ENCODE assay signal across 15 mouse cellular contexts in the genomic region with DNA sequence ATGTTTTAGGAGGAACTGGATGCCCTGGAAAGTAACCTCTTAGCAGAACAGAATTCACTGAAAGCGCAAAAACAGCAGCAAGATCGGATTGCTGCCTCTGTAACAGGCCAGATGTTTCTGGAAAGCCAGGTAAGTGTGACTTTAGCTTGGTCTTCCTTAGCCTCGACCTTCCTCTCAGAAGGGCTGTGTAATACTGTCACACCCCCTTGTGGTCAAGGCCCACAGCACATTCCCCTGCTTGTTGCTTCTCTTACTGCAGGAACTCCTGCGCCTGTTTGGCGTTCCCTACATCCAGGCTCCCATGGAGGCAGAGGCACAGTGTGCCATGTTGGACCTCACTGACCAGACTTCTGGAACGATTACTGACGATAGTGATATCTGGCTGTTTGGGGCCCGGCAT. TPM values are rescaled to one million over a fixed set of nuclear protein-coding genes. Genes with fewer than 3 reads are reported as not detected.
DNase-seq lines count a peak whose midpoint lies in the region; ATAC-seq and TF ChIP-seq lines count a peak whose summit lies in the region.
"Had no signal": no experiment of that assay in that cellular context is flagged by ENCODE, and none has a peak within 500 bp of the region (broad histone marks: within the 10 kb centered on the region; RNA-seq: fewer than 3 reads in every experiment).

No protein-coding gene starts in this region.

- DNase-seq in heart, postnatal 0 days (ENCODE audit: low spot score) = no peak
- no peak for DNase-seq in heart, adult 18-20 months
- DNase-seq in midbrain, postnatal 0 days (ENCODE audit: low spot score) = no peak
- DNase-seq in midbrain, embryonic 14.5 days = no peak
- no peak for DNase-seq in MEL (ENCODE audit: low read depth, low spot score)
- DNase-seq in cerebellum, postnatal 36 days = no peak

- H3K4me1 ChIP-seq in heart, postnatal 0 days (ENCODE audit: control insufficient read depth, insufficient read depth) = no peaks in the 10 kb centered on the region
- H3K4me1 ChIP-seq in midbrain, postnatal 0 days (ENCODE audit: insufficient read depth, low read length) = no peaks in the 10 kb centered on the region
- H3K4me1 ChIP-seq in midbrain, embryonic 14.5 days (ENCODE audit: control insufficient read depth, insufficient read depth, low read length) = no peaks in the 10 kb centered on the region
- no peaks in the 10 kb centered on the region for H3K4me1 ChIP-seq in MEL (ENCODE audit: control insufficient read depth in 1 of 2, insufficient read depth in 2 of 2, low read length in 2 of 2)
- H3K4me1 ChIP-seq in neural tube, embryonic 15.5 days = no peaks in the 10 kb centered on the region
- H3K4me1 ChIP-seq: embryonic facial prominence, embryonic 12.5 days; heart, embryonic 12.5 days; hindbrain, embryonic 15.5 days; neural tube, embryonic 12.5 days; stomach, embryonic 15.5 days had no signal

- no peak for TF ChIP-seq EP300 in heart, postnatal 0 days (IDR thresholded peaks at IDR 0.05; ENCODE audit: low read depth)
- TF ChIP-seq EP300 in MEL (IDR thresholded peaks at IDR 0.05; ENCODE audit: low read depth in 1 of 2, low read length in 2 of 2) = no peak

- H3K4me3 ChIP-seq in heart, postnatal 0 days (ENCODE audit: low read depth, low read length) = no peak overlapping the region
- H3K4me3 ChIP-seq in midbrain, postnatal 0 days (ENCODE audit: low read depth, low read length) = no peak overlapping the region
- no peak overlapping the region for H3K4me3 ChIP-seq in midbrain, embryonic 14.5 days (replicated peaks; ENCODE audit: low read depth, low read length)
- no peak overlapping the region for H3K4me3 ChIP-seq in MEL (ENCODE audit: control insufficient read depth in 1 of 2, insufficient read depth in 1 of 2, low read depth in 2 of 2, low read length in 2 of 2)
- H3K4me3 ChIP-seq in neural tube, embryonic 15.5 days (replicated peaks) = no peak overlapping the region
- H3K4me3 ChIP-seq: embryonic facial prominence, embryonic 12.5 days; heart, embryonic 12.5 days; hindbrain, embryonic 15.5 days; neural tube, embryonic 12.5 days; stomach, embryonic 15.5 days had no signal

- H3K9ac ChIP-seq in heart, postnatal 0 days (replicated peaks; ENCODE audit: low read depth, low read length) = no peak overlapping the region
- no peak overlapping the region for H3K9ac ChIP-seq in midbrain, postnatal 0 days (replicated peaks; ENCODE audit: low read length, poor library complexity, severe bottlenecking)
- H3K9ac ChIP-seq in midbrain, embryonic 14.5 days (replicated peaks; ENCODE audit: low read length) = no peak overlapping the region
- H3K9ac ChIP-seq in MEL (ENCODE audit: control insufficient read depth, low read depth, low read length, poor library complexity, severe bottlenecking) = no peak overlapping the region
- no peak overlapping the region for H3K9ac ChIP-seq in neural tube, embryonic 15.5 days (replicated peaks)
- H3K9ac ChIP-seq: embryonic facial prominence, embryonic 12.5 days; heart, embryonic 12.5 days; hindbrain, embryonic 15.5 days; neural tube, embryonic 12.5 days; stomach, embryonic 15.5 days had no signal

- H3K9me3 ChIP-seq in heart, postnatal 0 days (replicated peaks; ENCODE audit: control insufficient read depth, low read length) = peaks cover 9% of the 10 kb centered on the region; the same call in 1 of the 2 replicates
- no peaks in the 10 kb centered on the region for H3K9me3 ChIP-seq in midbrain, postnatal 0 days (ENCODE audit: low read length)
- no peaks in the 10 kb centered on the region for H3K9me3 ChIP-seq in midbrain, embryonic 14.5 days (ENCODE audit: control insufficient read depth, low read length)
- H3K9me3 ChIP-seq in MEL (replicated peaks; ENCODE audit: insufficient read depth, low read length) = no peaks in the 10 kb centered on the region
- 0 out of 2 replicates have a peak, but pooled peaks cover 4% of the 10 kb centered on the region for H3K9me3 ChIP-seq in neural tube, embryonic 15.5 days (replicated peaks)
- H3K9me3 ChIP-seq: hindbrain, embryonic 15.5 days; stomach, embryonic 15.5 days had no signal

- H3K79me2 ChIP-seq in MEL (ENCODE audit: control insufficient read depth, insufficient read depth, low read length, poor library complexity) = no peaks in the 10 kb centered on the region

- 83% methylated on average over 8 of the region's 8 CpGs for WGBS in heart, postnatal 0 days
- WGBS in midbrain, postnatal 0 days = 85% methylated on average over 8 of the region's 8 CpGs
- WGBS in midbrain, embryonic 14.5 days = 87% methylated on average over 8 of the region's 8 CpGs
- WGBS in neural tube, embryonic 15.5 days = 88% methylated on average over 8 of the region's 8 CpGs

- no peak overlapping the region for H3K27ac ChIP-seq in heart, postnatal 0 days (ENCODE audit: low read depth)
- H3K27ac ChIP-seq in midbrain, postnatal 0 days (ENCODE audit: low read depth, low read length) = no peak overlapping the region
- H3K27ac ChIP-seq in midbrain, embryonic 14.5 days (replicated peaks; ENCODE audit: low read depth, low read length) = no peak overlapping the region
- H3K27ac ChIP-seq in MEL (ENCODE audit: control insufficient read depth, low read depth, low read length) = no peak overlapping the region
- H3K27ac ChIP-seq in neural tube, embryonic 15.5 days (replicated peaks) = no peak overlapping the region
- H3K27ac ChIP-seq: embryonic facial prominence, embryonic 12.5 days; hindbrain, embryonic 15.5 days; neural tube, embryonic 12.5 days; stomach, embryonic 15.5 days had no signal

- no peak overlapping the region for H3K4me2 ChIP-seq in heart, postnatal 0 days (ENCODE audit: low read depth, low read length)
- H3K4me2 ChIP-seq in midbrain, postnatal 0 days (ENCODE audit: low read depth, low read length, poor library complexity, severe bottlenecking) = no peak overlapping the region
- no peak overlapping the region for H3K4me2 ChIP-seq in midbrain, embryonic 14.5 days (ENCODE audit: low read length)
- no peak overlapping the region for H3K4me2 ChIP-seq in neural tube, embryonic 15.5 days
- H3K4me2 ChIP-seq: embryonic facial prominence, embryonic 12.5 days; heart, embryonic 12.5 days; hindbrain, embryonic 15.5 days; neural tube, embryonic 12.5 days; stomach, embryonic 15.5 days had no signal

- ATAC-seq in heart, postnatal 0 days (ENCODE audit: insufficient read depth, low read depth) = no peak
- no peak for ATAC-seq in midbrain, postnatal 0 days (ENCODE audit: low FRiP score)
- ATAC-seq in midbrain, embryonic 14.5 days (ENCODE audit: low FRiP score, low TSS enrichment) = no peak
- 0 out of 2 replicates have a peak, but pooled peaks have one; percentile 34 for ATAC-seq in megakaryocyte progenitor cell, adult 5-6 weeks (replicated peaks; ENCODE audit: poor library complexity)
- no peak for ATAC-seq in neural tube, embryonic 15.5 days (ENCODE audit: low FRiP score)

- TF ChIP-seq POLR2A in MEL (IDR thresholded peaks at IDR 0.05; ENCODE audit: control insufficient read depth in 1 of 2, insufficient read depth in 1 of 2, low read depth in 1 of 2, low read length in 2 of 2, poor library complexity in 1 of 2) = no peak

- TF ChIP-seq RAD21 in MEL (IDR thresholded peaks at IDR 0.05; ENCODE audit: low read depth, low read length) = no peak; the same call in 1 of the 2 replicates

- TF ChIP-seq CTCF in heart, postnatal 0 days (IDR thresholded peaks at IDR 0.05; ENCODE audit: low read depth) = peak; percentile 29; the same call in 1 of the 2 replicates
- peak; percentile 46 for TF ChIP-seq CTCF in midbrain, postnatal 0 days (IDR thresholded peaks at IDR 0.05)
- peak in 2 of 3 experiments; percentile 18 to 21; a peak in 2 of 6 replicates for TF ChIP-seq CTCF in MEL (IDR thresholded peaks at IDR 0.05 in 2 of 3, conservative IDR thresholded peaks at IDR 0.05 in 1 of 3; ENCODE audit: control insufficient read depth in 1 of 3, insufficient read depth in 1 of 3, low read depth in 2 of 3, low read length in 3 of 3, poor library complexity in 1 of 3, severe bottlenecking in 1 of 3)

- H3K36me3 ChIP-seq in heart, postnatal 0 days (replicated peaks; ENCODE audit: control insufficient read depth, insufficient read depth, low read length) = peaks cover 76% of the 10 kb centered on the region
- peaks cover 36% of the 10 kb centered on the region for H3K36me3 ChIP-seq in midbrain, postnatal 0 days (ENCODE audit: insufficient read depth, low read length)
- H3K36me3 ChIP-seq in midbrain, embryonic 14.5 days (ENCODE audit: control insufficient read depth, insufficient read depth, low read length) = peaks cover 83% of the 10 kb centered on the region
- H3K36me3 ChIP-seq in MEL (ENCODE audit: control insufficient read depth in 1 of 2, insufficient read depth in 2 of 2, low read length in 2 of 2) = no peaks in the 10 kb centered on the region; a peak in 2 of 4 replicates
- peaks cover 73% of the 10 kb centered on the region for H3K36me3 ChIP-seq in neural tube, embryonic 15.5 days

- H3K27me3 ChIP-seq in heart, postnatal 0 days (ENCODE audit: control insufficient read depth, insufficient read depth, low read length) = no peaks in the 10 kb centered on the region
- H3K27me3 ChIP-seq in midbrain, postnatal 0 days (ENCODE audit: insufficient read depth, low read length) = no peaks in the 10 kb centered on the region
- H3K27me3 ChIP-seq in midbrain, embryonic 14.5 days (ENCODE audit: control insufficient read depth, insufficient read depth, low read length) = no peaks in the 10 kb centered on the region
- no peaks in the 10 kb centered on the region for H3K27me3 ChIP-seq in MEL (ENCODE audit: control insufficient read depth in 1 of 2, insufficient read depth in 2 of 2, low read length in 2 of 2)
- no peaks in the 10 kb centered on the region for H3K27me3 ChIP-seq in neural tube, embryonic 15.5 days (replicated peaks)
- H3K27me3 ChIP-seq: embryonic facial prominence, embryonic 12.5 days; heart, embryonic 12.5 days; hindbrain, embryonic 15.5 days; neural tube, embryonic 12.5 days; stomach, embryonic 15.5 days had no signal

RNA-seq across cellular contexts. Expression of a gene that starts 26.4 kb away (rescaled TPM):
- total RNA-seq in heart, postnatal 0 days (2014; rRNA removed; ENCODE audit: low replicate concordance) = 12.1 and 39.8 TPM in 2 replicates
- polyA plus RNA-seq in heart, postnatal 0 days (2015; fragmentation: Nextera tagmentation; extraction: Ambion mirVana) = 9.3 and 10.7 TPM in 2 replicates
- total RNA-seq in heart, adult 18-20 months (2021) = 10 to 100 TPM; 14.8 to 16.2 TPM
- 14.9 and 24.3 TPM in 2 replicates for total RNA-seq in midbrain, postnatal 0 days (2014; rRNA removed)
- 18.8 and 23.6 TPM in 2 replicates for polyA plus RNA-seq in midbrain, postnatal 0 days (2015; fragmentation: Nextera tagmentation; extraction: Ambion mirVana)
- polyA plus RNA-seq in midbrain, embryonic 14.5 days (2014; fragmentation: Nextera tagmentation; extraction: Ambion mirVana) = 26.5 and 38.8 TPM in 2 replicates
- total RNA-seq in MEL (2012; rRNA removed) = 8.0 and 8.2 TPM in 2 replicates
- 1 to 10 TPM in 1 of 2 experiments, not detected in 1; 8.5 TPM for polyA plus RNA-seq in MEL (2012; ENCODE audit: insufficient read depth in 1 of 2, insufficient read length in 2 of 2, low read depth in 1 of 2, low replicate concordance in 2 of 2, missing spikeins in 1 of 2)
- total RNA-seq in megakaryocyte progenitor cell, adult 5-6 weeks (2015) = 5.9 and 7.1 TPM in 2 replicates
- 6.2 and 12.7 TPM in 2 replicates for total RNA-seq in megakaryocyte progenitor cell, adult 5-6 weeks (2017)
- polyA plus RNA-seq in neural tube, embryonic 15.5 days (2015; fragmentation: Nextera tagmentation; extraction: Ambion mirVana) = 24.2 and 24.4 TPM in 2 replicates

RNA-seq across cellular contexts. Expression of a gene that starts 44.9 kb away (rescaled TPM):
- total RNA-seq in heart, postnatal 0 days (2014; rRNA removed; ENCODE audit: low replicate concordance) = not detected in 2 replicates
- 0.05 TPM in 1 of 2 replicates, not detected in the other for polyA plus RNA-seq in heart, postnatal 0 days (2015; fragmentation: Nextera tagmentation; extraction: Ambion mirVana)
- total RNA-seq in heart, adult 18-20 months (2021) = not detected
- not detected in 2 replicates for total RNA-seq in midbrain, postnatal 0 days (2014; rRNA removed)
- not detected in 2 replicates for polyA plus RNA-seq in midbrain, postnatal 0 days (2015; fragmentation: Nextera tagmentation; extraction: Ambion mirVana)
- not detected in 2 replicates for polyA plus RNA-seq in midbrain, embryonic 14.5 days (2014; fragmentation: Nextera tagmentation; extraction: Ambion mirVana)
- not detected in 2 replicates for total RNA-seq in MEL (2012; rRNA removed)
- not detected for polyA plus RNA-seq in MEL (2012; ENCODE audit: insufficient read depth in 1 of 2, insufficient read length in 2 of 2, low read depth in 1 of 2, low replicate concordance in 2 of 2, missing spikeins in 1 of 2)
- total RNA-seq in megakaryocyte progenitor cell, adult 5-6 weeks (2015) = not detected in 2 replicates
- not detected in 2 replicates for total RNA-seq in megakaryocyte progenitor cell, adult 5-6 weeks (2017)
- polyA plus RNA-seq in neural tube, embryonic 15.5 days (2015; fragmentation: Nextera tagmentation; extraction: Ambion mirVana) = 0.06 TPM in 1 of 2 replicates, not detected in the other
- total RNA-seq: layer of hippocampus, adult 8-10 months; megakaryocyte-erythroid progenitor cell, adult 5-6 weeks had no signal
- polyA plus RNA-seq: heart, embryonic 12.5 days; hindbrain, embryonic 15.5 days; neural tube, embryonic 12.5 days had no signal

RNA-seq across cellular contexts. Expression of a gene that starts 55.1 kb away (rescaled TPM):
- 5.1 and 20.2 TPM in 2 replicates for total RNA-seq in heart, postnatal 0 days (2014; rRNA removed; ENCODE audit: low replicate concordance)
- 9.2 and 9.9 TPM in 2 replicates for polyA plus RNA-seq in heart, postnatal 0 days (2015; fragmentation: Nextera tagmentation; extraction: Ambion mirVana)
- total RNA-seq in heart, adult 18-20 months (2021) = 10 to 100 TPM in 1 of 2 experiments, 1 to 10 TPM in 1; 8.9 to 11.2 TPM
- total RNA-seq in midbrain, postnatal 0 days (2014; rRNA removed) = 43.9 and 49.8 TPM in 2 replicates
- 22.2 and 23.1 TPM in 2 replicates for polyA plus RNA-seq in midbrain, postnatal 0 days (2015; fragmentation: Nextera tagmentation; extraction: Ambion mirVana)
- polyA plus RNA-seq in midbrain, embryonic 14.5 days (2014; fragmentation: Nextera tagmentation; extraction: Ambion mirVana) = 33.8 and 41.3 TPM in 2 replicates
- total RNA-seq in MEL (2012; rRNA removed) = 11.8 and 16.7 TPM in 2 replicates
- polyA plus RNA-seq in MEL (2012; ENCODE audit: insufficient read depth in 1 of 2, insufficient read length in 2 of 2, low read depth in 1 of 2, low replicate concordance in 2 of 2, missing spikeins in 1 of 2) = 10 to 100 TPM in 1 of 2 experiments, not detected in 1; 27.2 TPM
- 17.9 and 20.6 TPM in 2 replicates for total RNA-seq in megakaryocyte progenitor cell, adult 5-6 weeks (2015)
- 10.1 and 10.9 TPM in 2 replicates for total RNA-seq in megakaryocyte progenitor cell, adult 5-6 weeks (2017)
- polyA plus RNA-seq in neural tube, embryonic 15.5 days (2015; fragmentation: Nextera tagmentation; extraction: Ambion mirVana) = 24.6 and 28.9 TPM in 2 replicates

RNA-seq across cellular contexts. Expression of a gene that starts 55.3 kb away (rescaled TPM):
- 14.2 and 20.2 TPM in 2 replicates for total RNA-seq in heart, postnatal 0 days (2014; rRNA removed; ENCODE audit: low replicate concordance)
- polyA plus RNA-seq in heart, postnatal 0 days (2015; fragmentation: Nextera tagmentation; extraction: Ambion mirVana) = 25.4 and 30.2 TPM in 2 replicates
- 10 to 100 TPM; 15.6 to 16.9 TPM for total RNA-seq in heart, adult 18-20 months (2021)
- total RNA-seq in midbrain, postnatal 0 days (2014; rRNA removed) = 9.9 and 15.2 TPM in 2 replicates
- 15.5 and 16.7 TPM in 2 replicates for polyA plus RNA-seq in midbrain, postnatal 0 days (2015; fragmentation: Nextera tagmentation; extraction: Ambion mirVana)
- polyA plus RNA-seq in midbrain, embryonic 14.5 days (2014; fragmentation: Nextera tagmentation; extraction: Ambion mirVana) = 26.9 and 32.4 TPM in 2 replicates
- total RNA-seq in MEL (2012; rRNA removed) = 16.7 and 17.6 TPM in 2 replicates
- 10 to 100 TPM in 1 of 2 experiments, not detected in 1; 28.7 TPM for polyA plus RNA-seq in MEL (2012; ENCODE audit: insufficient read depth in 1 of 2, insufficient read length in 2 of 2, low read depth in 1 of 2, low replicate concordance in 2 of 2, missing spikeins in 1 of 2)
- total RNA-seq in megakaryocyte progenitor cell, adult 5-6 weeks (2015) = 38.7 and 41.8 TPM in 2 replicates
- 34.3 and 35.7 TPM in 2 replicates for total RNA-seq in megakaryocyte progenitor cell, adult 5-6 weeks (2017)
- 27.9 and 29.9 TPM in 2 replicates for polyA plus RNA-seq in neural tube, embryonic 15.5 days (2015; fragmentation: Nextera tagmentation; extraction: Ambion mirVana)
